Mouse (Mus musculus): ENCODE data around the gene Rmnd5a.
"Not testable (repeated sequence)": the region's sequence is repeated elsewhere in the genome, so short reads cannot be mapped to it uniquely, and the experiment has no call there.

The Rmnd5a gene

DNA sequence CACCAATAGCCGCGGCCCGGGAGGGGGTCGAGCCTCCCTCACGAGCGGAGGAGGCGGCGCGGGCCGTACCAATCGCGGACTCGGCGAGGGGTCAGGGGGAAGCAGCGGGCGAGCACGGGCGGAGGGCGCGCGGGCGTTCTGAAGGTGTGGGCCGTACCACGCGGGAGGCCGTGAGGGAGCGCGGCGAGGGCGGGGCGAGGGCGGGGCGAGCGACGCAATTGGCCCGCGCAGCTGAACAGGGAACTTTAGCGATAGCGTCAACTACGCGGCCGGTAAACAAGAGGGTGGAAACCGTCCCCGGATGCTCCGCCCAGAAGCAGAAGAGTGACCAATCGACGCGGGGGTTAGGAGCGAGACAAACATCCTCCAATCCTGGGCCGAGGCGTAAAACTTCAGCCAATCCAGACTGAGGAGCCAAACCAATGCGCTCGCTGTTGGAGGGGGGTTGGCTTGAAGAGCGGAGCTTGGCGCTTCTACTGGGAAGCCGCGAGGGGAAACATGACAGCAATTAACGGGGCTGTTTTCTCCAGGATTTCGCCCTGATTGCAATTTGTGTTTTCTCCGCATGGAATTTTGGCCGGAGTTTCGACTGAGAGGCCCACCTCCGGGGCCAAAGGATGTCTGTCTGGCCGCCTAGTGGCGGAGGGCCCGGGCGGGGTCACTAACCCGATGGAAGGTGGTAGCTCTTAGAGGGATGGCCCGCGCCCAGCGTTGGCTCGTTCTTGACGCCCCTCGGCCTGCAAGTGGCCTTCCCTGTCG is at the start of gene Rmnd5a:
Gene Rmnd5a, minus strand, starts transcription at position 146 of the 759 bp plus-strand sequence.
- DNase-seq (ENCODE audit: low spot score) = peak; percentile 99

DNA sequence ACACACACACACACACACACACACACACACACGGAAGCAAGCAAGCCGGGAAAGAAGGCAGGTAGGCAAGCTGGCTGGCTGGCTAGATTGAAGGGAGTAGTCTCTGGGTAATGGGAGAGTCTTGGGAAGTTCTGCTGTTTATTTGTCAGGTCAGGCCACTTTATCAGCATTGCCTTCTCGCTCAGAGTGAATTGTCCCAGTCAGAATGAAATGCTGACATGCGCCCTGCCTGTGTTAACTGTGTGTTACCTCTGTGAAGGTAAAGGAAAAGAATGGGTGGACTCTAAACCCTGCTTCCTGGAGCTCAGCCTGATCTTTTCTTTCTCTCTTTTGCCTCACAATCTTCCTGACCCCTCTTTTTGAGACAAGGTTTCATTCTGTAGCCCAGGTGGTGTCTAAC is 47.5 kb upstream of the Rmnd5a start:
- DNase-seq (ENCODE audit: low spot score) = no peak

GRCm38 (mm10) chr6:71486867-71487266 is 46.4 kb upstream of the Rmnd5a start:
- no peak for DNase-seq (ENCODE audit: low spot score)

GRCm38 (mm10) chr6:71486226-71486625 is 45.8 kb upstream of the Rmnd5a start:
- DNase-seq (ENCODE audit: low spot score) = no peak

- no peak for DNase-seq (ENCODE audit: low spot score)
These were observed 44.8 kb upstream of the Rmnd5a start for GRCm38 (mm10) chr6:71485246-71485645.

DNA sequence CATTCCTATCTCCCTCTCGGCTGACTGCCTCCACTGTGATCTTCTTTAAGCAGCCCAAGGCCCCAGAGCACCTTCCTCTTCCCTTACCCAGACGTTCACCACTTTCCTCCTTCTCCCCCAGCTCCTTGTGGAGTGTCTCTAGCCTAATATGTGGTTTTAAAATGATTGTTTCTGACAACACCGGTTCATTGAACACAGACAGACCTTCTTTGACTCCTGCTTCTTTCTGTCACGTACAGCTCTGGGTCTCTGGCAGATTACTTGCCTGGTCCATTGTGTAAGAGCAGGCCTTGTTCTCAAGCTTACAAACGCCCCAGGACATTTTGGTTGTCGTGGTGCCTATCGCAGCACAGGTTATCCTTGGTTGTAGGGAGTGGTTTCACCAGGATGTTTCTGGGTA is 40.7 kb upstream of the Rmnd5a start:
- no peak for DNase-seq (ENCODE audit: low spot score)

GRCm38 (mm10) chr6:71480136-71480535 is 39.7 kb upstream of the Rmnd5a start:
- no peak for DNase-seq (ENCODE audit: low spot score)

DNA sequence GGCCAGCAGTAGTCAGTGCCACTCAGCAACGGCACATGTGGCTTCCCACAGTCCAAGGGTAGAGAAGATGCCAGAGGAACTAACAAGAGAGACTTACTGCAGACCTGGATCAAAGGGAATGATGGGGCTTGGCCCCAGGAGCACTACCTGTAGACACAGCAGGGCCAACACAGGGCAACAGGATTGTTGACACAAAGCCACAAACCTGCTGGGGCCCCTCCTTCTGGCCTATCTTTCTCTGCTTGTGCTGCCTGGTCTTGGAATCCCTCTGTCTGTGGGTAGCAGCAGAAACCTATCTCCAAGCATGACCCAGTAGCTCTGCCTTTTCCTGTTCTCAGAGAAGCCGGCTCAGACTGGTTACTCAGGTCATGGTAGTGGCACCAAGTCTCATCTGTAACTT is 39.2 kb upstream of the Rmnd5a start:
- DNase-seq (ENCODE audit: low spot score) = not testable (repeated sequence)

- not testable (repeated sequence) for DNase-seq (ENCODE audit: low spot score)
These were observed 38.6 kb upstream of the Rmnd5a start for GRCm38 (mm10) chr6:71478816-71479568.

DNA sequence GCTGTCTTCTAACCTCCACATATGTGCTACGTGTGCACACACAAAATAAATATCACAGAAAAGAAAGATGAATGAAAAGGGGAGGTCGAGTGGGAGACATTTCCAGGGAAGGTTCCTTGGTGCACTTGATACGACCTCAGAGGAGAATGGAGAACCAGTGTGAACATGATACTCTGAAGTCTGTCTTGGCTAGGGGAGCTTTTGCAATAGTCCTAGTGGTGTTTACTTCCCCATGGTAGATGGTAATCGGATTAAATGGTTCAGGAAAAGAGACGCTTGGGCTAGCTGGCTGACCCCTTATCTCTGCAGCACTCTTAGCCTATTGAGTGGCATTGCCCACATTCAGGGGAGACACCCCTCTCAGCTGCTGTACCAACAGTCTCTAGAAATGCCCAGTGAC is 36.3 kb upstream of the Rmnd5a start:
- DNase-seq (ENCODE audit: low spot score) = no peak

DNA sequence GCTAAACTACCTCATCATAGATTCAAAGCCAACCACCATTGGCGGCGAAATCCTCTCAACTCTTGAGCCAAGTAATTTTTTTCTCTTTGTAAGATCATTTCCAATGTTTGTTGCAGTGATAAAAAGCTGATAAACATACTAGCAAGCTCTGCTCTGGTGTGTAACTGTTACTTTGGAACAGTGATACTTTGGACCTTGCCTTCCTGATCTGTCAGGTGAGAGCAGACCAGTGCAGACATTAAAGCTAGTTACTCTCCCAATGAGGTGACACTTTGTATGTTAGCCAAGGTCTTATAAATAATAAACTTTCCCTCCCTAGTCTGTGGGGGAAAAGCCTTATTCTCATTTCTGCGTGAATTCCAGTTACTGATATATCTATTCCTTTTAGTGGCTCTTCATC is 35.2 kb upstream of the Rmnd5a start:
- no peak for DNase-seq (ENCODE audit: low spot score)

DNA sequence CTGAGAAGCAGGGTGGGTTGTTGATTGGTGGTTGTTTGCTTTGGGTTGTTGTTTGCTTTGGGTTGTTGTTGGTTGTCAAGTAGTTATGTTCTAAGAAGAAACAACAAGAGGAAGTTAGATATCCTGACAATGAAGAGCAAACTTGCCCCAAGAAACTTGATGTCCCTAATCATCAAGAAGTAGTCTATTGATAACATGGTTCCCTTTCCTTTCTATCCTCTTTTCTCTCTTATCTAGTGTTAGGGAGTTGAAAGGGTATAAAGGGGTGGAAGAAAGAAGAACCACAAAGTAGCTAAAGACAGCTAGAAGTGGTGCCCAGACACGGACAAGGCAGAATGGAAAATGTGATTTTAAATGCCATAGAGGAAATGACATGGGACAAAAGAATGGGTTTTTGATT is 32.3 kb upstream of the Rmnd5a start:
- DNase-seq (ENCODE audit: low spot score) = no peak

GRCm38 (mm10) chr6:71471830-71472520 is 31.5 kb upstream of the Rmnd5a start:
- DNase-seq (ENCODE audit: low spot score) = no peak

DNA sequence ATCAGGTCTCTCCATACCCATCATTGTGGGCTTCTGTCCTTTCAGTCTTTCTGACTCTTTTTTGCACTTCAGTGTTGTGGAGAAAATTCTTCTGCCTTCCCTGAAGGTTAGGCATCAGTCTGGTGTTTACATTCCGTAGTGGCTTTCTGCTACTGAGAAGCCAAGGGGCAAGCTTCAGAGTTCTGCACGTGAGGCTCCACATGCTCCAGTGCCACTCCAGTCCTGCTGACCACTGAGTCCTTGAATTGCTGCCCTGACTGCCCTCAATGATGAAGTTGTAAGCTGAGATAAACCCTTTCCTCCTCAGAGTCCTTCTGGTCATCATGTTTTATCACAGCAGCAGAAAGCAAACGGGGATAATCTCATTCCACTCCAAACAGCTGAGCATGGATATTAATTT is 28.9 kb upstream of the Rmnd5a start:
- no peak for DNase-seq (ENCODE audit: low spot score)

GRCm38 (mm10) chr6:71467766-71468165 is 27.3 kb upstream of the Rmnd5a start:
- no peak for DNase-seq (ENCODE audit: low spot score)

- DNase-seq (ENCODE audit: low spot score) = no peak
These were observed 24.7 kb upstream of the Rmnd5a start for GRCm38 (mm10) chr6:71465146-71465545.

- DNase-seq (ENCODE audit: low spot score) = no peak
These were observed 17.6 kb upstream of the Rmnd5a start for GRCm38 (mm10) chr6:71457956-71458608.

DNA sequence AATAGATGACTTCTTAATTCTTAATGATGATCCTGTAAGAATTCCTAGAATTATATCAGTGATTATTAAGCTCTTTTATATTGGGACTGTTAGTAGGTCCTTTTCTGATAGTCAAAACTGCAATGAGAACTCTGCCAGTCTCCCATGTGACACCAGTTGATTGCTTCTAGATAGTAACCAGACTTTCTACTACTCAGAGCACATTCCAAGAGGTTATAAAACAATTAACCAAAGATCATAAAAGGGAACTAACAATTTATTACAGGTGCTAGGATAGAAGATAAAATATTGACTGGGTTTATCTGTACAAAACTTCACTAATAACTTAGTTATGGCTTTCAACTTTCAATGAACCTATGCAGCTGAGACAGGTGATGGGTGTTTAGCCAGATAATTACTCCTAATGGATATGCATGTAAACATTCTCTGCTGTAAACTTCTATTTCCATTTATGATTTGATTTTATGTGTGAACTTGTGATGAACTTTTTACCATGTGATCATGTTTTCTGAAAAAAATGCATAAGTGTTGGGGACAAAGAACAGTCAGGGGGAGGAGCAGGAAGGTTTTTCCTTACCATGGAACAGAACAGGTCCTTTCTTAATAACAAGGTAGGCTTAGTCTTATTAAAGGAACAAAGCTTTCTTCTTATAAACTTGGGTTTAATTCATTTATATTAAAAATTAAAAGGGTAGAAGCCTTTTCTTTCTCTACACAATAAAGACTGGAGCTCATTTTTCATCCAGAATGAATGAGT is 13.7 kb upstream of the Rmnd5a start:
- DNase-seq (ENCODE audit: low spot score) = not testable (repeated sequence)

DNA sequence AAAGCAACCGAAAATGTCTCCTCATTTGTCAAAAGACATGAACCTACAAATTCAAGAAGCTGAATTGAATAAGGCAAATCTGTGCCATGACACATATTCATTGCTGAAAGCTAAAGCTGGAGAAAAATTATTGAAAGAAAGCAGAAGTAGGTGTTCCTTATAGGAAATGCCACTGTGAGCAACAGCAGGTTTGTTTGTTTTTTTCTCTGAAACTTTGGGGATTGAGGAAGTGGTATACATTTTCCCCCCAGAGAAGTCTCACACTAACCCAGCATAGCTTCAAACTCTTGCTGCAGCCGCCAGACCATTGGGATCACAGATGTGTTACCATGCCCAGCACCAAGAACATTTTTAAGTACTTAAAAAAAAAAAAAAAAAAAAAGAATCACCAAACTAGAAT is 12.4 kb upstream of the Rmnd5a start:
- DNase-seq (ENCODE audit: low spot score) = no peak

DNA sequence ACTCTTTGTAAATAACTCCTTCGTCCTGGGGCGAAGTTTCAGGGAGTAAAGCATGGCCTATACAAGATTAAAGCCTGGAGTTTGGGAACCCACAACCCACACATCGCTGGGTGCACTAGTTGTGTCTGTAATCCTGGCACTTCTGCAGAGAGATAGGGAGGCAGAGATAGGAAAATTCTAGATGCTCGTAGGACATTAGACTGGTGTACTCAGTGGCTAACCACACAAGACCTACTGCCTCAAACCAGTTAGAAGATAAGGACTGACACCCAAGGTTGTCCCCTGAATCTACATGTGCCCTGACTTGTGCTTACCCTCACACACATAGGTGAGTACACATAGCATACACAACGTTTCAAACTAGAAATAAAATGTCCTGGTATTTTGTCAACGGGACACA is 5.1 kb upstream of the Rmnd5a start:
- DNase-seq (ENCODE audit: low spot score) = no peak

DNA sequence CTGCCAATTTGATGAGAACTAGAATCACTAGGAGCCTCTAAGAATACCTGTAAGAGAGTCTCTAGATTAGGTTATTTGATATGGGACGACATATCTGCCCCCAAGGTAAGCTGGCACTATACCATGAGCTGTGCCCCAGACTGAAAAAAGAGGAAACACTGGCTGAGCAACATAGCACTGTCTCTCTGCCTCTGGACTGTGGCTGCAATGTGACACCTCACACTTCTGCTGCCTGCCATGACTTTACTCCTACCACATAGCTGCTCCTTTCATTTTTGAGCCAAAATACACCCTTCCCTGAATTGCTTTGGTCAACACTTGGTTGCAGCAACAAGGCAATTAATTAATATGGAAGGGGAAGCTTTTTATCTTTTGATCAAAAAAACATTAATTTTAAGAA is 4.3 kb upstream of the Rmnd5a start:
- DNase-seq (ENCODE audit: low spot score) = no peak

GRCm38 (mm10) chr6:71442130-71442529 is 1.7 kb upstream of the Rmnd5a start:
- DNase-seq (ENCODE audit: low spot score) = no peak

All from embryo, embryonic 10 days (tissue).